Mouse (Mus musculus) liver, embryonic 12.5 days (tissue): ENCODE measurements around the gene Xpc. TPM values are rescaled to one million over a fixed set of nuclear protein-coding genes. Genes with fewer than 3 reads are reported as not detected.

ENCODE experiments used
- ATAC-seq: fragments of 200-750 bp; cut with Nextera tagmentation; 2 replicates; pipeline ENCODE4 v1.8.0; 2017; ENCODE audit warnings: moderate number of reproducible peaks, mild to moderate bottlenecking, moderate library complexity
- H3K27ac ChIP-seq: fragments of 300-500 bp; sonication (generic); 2 replicates; pipeline ENCODE4 v1.5.1; 2016; ENCODE audit warnings: mild to moderate bottlenecking
- H3K27me3 ChIP-seq: fragments of 300-500 bp; sonication (generic); replicated peaks from 2 replicates; pipeline ENCODE4 v1.6.1; 2016; ENCODE audit warnings: mild to moderate bottlenecking, moderate library complexity
- H3K36me3 ChIP-seq: fragments of 300-500 bp; sonication (generic); 2 replicates; pipeline ENCODE4 v1.6.1; 2016; ENCODE audit warnings: mild to moderate bottlenecking, moderate library complexity
- H3K4me1 ChIP-seq: fragments of 300-500 bp; sonication (generic); 2 replicates; pipeline ENCODE4 v1.6.1; 2016
- H3K4me2 ChIP-seq: fragments of 300-500 bp; sonication (generic); 2 replicates; pipeline ENCODE4 v1.6.1; 2016; ENCODE audit warnings: mild to moderate bottlenecking, moderate library complexity
- H3K4me3 ChIP-seq: fragments of 300-500 bp; sonication (generic); 2 replicates; pipeline ENCODE4 v1.5.1; 2016; ENCODE audit warnings: mild to moderate bottlenecking, moderate library complexity
- H3K9ac ChIP-seq: fragments of 300-500 bp; sonication (generic); 2 replicates; pipeline ENCODE4 v1.6.1; 2016; ENCODE audit warnings: mild to moderate bottlenecking, moderate library complexity
- H3K9me3 ChIP-seq: fragments of 300-500 bp; sonication (generic); replicated peaks from 2 replicates; pipeline ENCODE4 v1.6.1; 2016; ENCODE audit warnings: mild to moderate bottlenecking, moderate library complexity
- WGBS: fragments of 180-500 bp; shearing (Covaris S2); methylation state at CpG from one replicate; pipeline ENCODE4 v1.1.7; 2016; ENCODE audit not compliant: insufficient replicate concordance; 5-methylcytosine and 5-hydroxymethylcytosine counted together
- polyA plus RNA-seq: library from polyadenylated mRNA; unstranded; fragments of >200 nt; fragmentation: Nextera tagmentation; extraction: Ambion mirVana; gene quantifications from 2 replicates; pipeline ENCODE4 v1.2.1, GENCODE M21; 2016

The Xpc gene
- polyA plus RNA-seq, 1 experiment from 2014 or later, result 8.3 TPM

DNA sequence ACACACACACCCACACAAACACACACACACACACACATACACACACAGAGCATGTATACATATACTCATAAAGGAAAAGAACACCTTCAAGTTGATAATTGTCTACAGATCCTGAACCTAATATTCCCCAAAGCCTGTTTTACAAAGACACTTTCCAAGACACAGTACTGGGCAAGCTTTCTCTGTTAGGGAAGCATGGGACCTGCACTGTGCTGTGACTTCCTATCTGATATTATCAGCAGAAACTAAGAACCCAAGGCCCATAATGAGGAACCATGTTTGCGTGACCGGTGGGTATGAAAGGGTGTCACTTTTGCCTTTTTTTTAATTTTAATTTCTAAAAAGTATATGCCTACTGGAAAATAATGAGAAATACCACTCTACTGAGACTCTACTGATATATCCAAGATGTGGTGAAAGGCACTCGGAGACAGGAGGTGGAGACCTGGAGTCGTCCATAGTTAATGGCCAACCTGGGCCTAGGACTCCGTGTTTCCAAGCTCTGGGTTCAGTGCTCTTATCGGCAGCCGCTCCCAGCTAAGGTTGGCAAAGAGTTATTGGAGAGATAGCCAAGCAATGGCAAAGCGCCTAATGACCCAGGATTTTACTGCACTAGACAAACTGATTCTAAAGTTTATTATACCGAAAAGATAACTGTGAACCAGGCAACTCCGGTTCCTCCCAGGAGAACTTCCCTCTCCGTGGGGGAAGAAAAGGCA, 20.5 kb upstream of the Xpc start:
- Histone ChIP-seq H3K4me1 (no peaks in the 10 kb centered on the region), H3K9ac (no peak overlapping the region), H3K27ac (no peak overlapping the region), H3K4me3 (no peak overlapping the region), H3K4me2 (no peak overlapping the region), H3K27me3 (no peaks in the 10 kb centered on the region), H3K36me3 (no peaks in the 10 kb centered on the region), H3K9me3 (no peaks in the 10 kb centered on the region)
- 70% methylated on average over 11 of the region's 11 CpGs for WGBS
- ATAC-seq, result no peak

- H3K36me3 ChIP-seq, result no peaks in the 10 kb centered on the region
- no peak overlapping the region for H3K27ac ChIP-seq
- H3K9ac ChIP-seq, result no peak overlapping the region
- H3K4me1 ChIP-seq, result no peaks in the 10 kb centered on the region
- ATAC-seq, result no peak
- H3K4me3 ChIP-seq, result no peak overlapping the region
- H3K9me3 ChIP-seq, result no peaks in the 10 kb centered on the region
- 59% methylated on average over 3 of the region's 3 CpGs for WGBS
- no peaks in the 10 kb centered on the region for H3K27me3 ChIP-seq
- H3K4me2 ChIP-seq, result no peak overlapping the region
Observed at GRCm38 (mm10) chr6:91535231-91535630, 19.5 kb upstream of the Xpc start.

DNA sequence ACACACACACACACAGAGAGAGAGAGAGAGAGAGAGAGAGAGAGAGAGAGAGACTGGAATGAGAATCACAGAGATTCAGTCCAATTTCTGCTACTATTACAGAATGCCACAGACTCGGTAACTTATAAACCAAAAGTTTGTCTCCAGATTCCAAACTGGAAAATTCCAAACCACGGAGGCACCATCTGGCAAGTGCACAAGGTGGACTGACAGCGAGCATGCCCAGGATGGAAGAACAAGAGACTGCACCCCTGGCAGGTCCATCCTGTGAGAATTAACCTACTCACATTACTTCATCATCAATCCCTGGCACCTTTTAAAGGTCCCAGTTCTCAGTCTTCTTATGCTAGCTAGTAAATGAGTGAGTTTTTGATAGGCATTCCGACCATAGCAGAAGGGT, 18.6 kb upstream of the Xpc start:
- Histone ChIP-seq H3K9me3 (no peaks in the 10 kb centered on the region), H3K4me3 (no peak overlapping the region), H3K27me3 (no peaks in the 10 kb centered on the region), H3K27ac (no peak overlapping the region), H3K4me1 (no peaks in the 10 kb centered on the region), H3K9ac (no peak overlapping the region), H3K4me2 (no peak overlapping the region), H3K36me3 (peaks cover under 1% of the 10 kb centered on the region; the same call in 1 of the 2 replicates)
- 57% methylated on average over 4 of the region's 4 CpGs for WGBS
- ATAC-seq, result no peak

DNA sequence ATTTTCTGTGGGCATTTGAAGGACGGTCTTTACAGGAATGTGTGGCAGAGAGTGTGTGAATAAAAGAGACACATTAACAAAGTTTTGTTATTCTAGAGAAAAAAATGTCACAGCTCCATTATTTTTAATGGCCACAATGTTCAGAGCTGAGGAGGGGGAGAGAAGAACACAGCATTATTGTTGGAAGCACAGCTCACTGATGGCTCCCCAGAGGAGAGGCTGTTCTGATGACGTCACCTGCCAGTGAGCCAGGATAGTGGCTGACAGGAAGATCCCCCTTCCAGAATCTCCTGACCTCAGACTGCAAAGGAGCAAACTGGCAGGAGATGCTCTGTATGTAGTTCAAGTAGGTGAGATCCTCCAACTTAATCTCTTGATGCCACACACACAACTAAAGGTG, 18.1 kb upstream of the Xpc start:
- Histone ChIP-seq H3K4me3 (no peak overlapping the region), H3K27me3 (no peaks in the 10 kb centered on the region), H3K9me3 (no peaks in the 10 kb centered on the region), H3K9ac (no peak overlapping the region), H3K36me3 (peaks cover 6% of the 10 kb centered on the region; the same call in 1 of the 2 replicates), H3K4me1 (no peaks in the 10 kb centered on the region), H3K4me2 (no peak overlapping the region), H3K27ac (no peak overlapping the region)
- no peak for ATAC-seq
- 47% methylated on average over 2 of the region's 2 CpGs for WGBS

DNA sequence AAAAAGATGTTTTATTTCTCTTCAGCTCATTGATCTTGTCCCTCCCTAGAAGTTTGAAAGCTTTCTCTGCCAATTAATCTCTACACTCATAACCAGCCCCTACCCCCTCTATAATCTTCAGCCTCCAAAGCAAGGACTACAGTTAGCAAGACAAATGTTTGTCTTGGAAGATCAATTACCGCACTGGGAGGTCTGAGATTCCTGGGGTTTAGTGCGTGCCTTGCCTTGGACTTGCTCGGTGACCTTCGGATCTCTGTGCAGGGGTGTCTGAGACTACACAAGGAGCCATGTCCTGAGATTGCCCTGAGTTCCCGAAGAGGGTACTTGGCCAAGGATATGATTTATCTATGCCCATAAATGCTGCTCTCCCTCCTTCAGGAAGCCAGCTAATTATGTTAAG, 17.7 kb upstream of the Xpc start:
- Histone ChIP-seq H3K4me3 (no peak overlapping the region), H3K27me3 (no peaks in the 10 kb centered on the region), H3K27ac (no peak overlapping the region), H3K9me3 (no peaks in the 10 kb centered on the region), H3K36me3 (peaks cover 9% of the 10 kb centered on the region), H3K4me1 (no peaks in the 10 kb centered on the region), H3K9ac (no peak overlapping the region), H3K4me2 (no peak overlapping the region)
- ATAC-seq, result no peak
- 61% methylated on average over 5 of the region's 5 CpGs for WGBS

DNA sequence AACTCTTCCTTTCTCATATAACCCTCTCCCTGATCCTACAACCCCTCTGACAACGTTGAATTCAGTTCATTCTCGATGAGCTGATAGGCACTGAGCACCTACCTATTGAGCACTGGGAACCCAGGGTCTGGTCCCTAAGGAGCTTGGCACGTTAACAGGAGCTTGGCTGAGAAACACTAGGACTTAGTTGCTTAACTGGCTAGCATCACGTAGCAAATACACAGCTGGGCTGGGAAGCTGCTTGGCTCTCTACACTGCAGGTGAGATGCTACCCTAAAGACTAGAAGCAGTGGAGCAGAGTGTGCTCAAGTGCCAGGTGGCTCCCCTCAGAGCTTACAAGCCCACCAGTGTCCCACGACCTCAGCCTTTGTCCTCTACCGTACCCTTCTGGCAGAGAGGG, 17.0 kb upstream of the Xpc start:
- Histone ChIP-seq H3K9me3 (no peaks in the 10 kb centered on the region), H3K4me2 (no peak overlapping the region), H3K4me3 (no peak overlapping the region), H3K4me1 (no peaks in the 10 kb centered on the region), H3K36me3 (peaks cover 15% of the 10 kb centered on the region), H3K27ac (no peak overlapping the region), H3K9ac (no peak overlapping the region), H3K27me3 (no peaks in the 10 kb centered on the region)
- WGBS, result 65% methylated on average over 6 of the region's 6 CpGs
- no peak for ATAC-seq

GRCm38 (mm10) chr6:91531276-91531675, 15.6 kb upstream of the Xpc start:
- no peak overlapping the region for H3K4me3 ChIP-seq
- no peaks in the 10 kb centered on the region for H3K9me3 ChIP-seq
- H3K4me1 ChIP-seq, result no peaks in the 10 kb centered on the region
- 69% methylated on average over 6 of the region's 6 CpGs for WGBS
- ATAC-seq, result no peak
- no peak overlapping the region for H3K4me2 ChIP-seq
- no peaks in the 10 kb centered on the region for H3K27me3 ChIP-seq
- H3K9ac ChIP-seq, result no peak overlapping the region
- H3K36me3 ChIP-seq, result peaks cover 15% of the 10 kb centered on the region
- H3K27ac ChIP-seq, result no peak overlapping the region

DNA sequence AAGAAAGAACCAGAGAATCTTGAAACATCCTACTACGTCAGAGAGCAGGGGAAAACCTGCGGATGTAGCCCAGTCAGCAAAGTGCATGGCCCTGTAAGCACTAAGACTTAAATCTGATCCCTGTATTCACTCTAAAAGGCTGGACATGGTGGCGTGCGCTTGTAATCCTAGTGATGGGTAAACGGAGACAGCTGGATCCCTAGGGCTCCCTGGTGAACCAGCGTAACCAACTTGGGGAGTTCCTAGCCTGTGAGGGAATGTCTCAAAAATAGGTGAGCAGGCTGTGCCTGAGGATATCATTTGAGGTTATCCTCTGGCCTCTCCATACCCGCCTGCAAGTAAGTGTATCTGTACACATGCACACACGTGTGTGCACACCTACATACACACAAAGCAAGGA, 15.0 kb upstream of the Xpc start:
- Histone ChIP-seq H3K4me3 (no peak overlapping the region), H3K9me3 (no peaks in the 10 kb centered on the region), H3K27me3 (no peaks in the 10 kb centered on the region), H3K36me3 (peaks cover 15% of the 10 kb centered on the region), H3K9ac (no peak overlapping the region), H3K4me1 (no peaks in the 10 kb centered on the region), H3K4me2 (no peak overlapping the region), H3K27ac (no peak overlapping the region)
- 81% methylated on average over 8 of the region's 8 CpGs for WGBS
- no peak for ATAC-seq

GRCm38 (mm10) chr6:91528265-91528664, 12.6 kb upstream of the Xpc start:
- Histone ChIP-seq H3K4me1 (no peaks in the 10 kb centered on the region), H3K9me3 (no peaks in the 10 kb centered on the region), H3K4me3 (no peak overlapping the region), H3K4me2 (no peak overlapping the region), H3K36me3 (peaks cover 38% of the 10 kb centered on the region), H3K27ac (no peak overlapping the region), H3K9ac (no peak overlapping the region), H3K27me3 (no peaks in the 10 kb centered on the region)
- no peak for ATAC-seq
- 75% methylated on average over 7 of the region's 7 CpGs for WGBS

- H3K4me1 ChIP-seq, result no peaks in the 10 kb centered on the region
- no peaks in the 10 kb centered on the region for H3K9me3 ChIP-seq
- H3K27me3 ChIP-seq, result no peaks in the 10 kb centered on the region
- no peak for ATAC-seq
- H3K4me3 ChIP-seq, result no peak overlapping the region
- peaks cover 47% of the 10 kb centered on the region for H3K36me3 ChIP-seq
- no peak overlapping the region for H3K27ac ChIP-seq
- H3K9ac ChIP-seq, result no peak overlapping the region
- WGBS, result 48% methylated on average over 5 of the region's 5 CpGs
- no peak overlapping the region for H3K4me2 ChIP-seq
Observed at GRCm38 (mm10) chr6:91527227-91527860, 11.7 kb upstream of the Xpc start.

DNA sequence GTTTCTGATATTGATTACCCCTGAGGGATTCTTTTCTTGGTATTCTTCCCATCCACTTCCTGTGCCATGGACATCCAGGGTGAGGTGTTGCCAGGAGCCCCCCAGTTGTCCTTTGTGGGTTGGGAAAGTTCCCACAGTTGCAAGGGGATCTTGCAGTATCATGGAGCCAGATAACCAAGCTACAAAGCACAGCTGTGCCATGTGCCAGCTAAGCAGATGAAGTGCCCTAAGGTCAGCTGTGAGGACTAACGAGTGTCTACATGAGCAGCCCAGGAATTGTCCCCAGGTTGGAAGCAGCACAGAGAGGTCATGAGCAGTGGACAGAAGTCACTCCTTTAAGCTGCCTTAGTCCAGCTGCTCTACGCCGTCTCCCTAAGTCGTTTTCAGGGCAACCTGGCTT, 9.9 kb upstream of the Xpc start:
- Histone ChIP-seq H3K9me3 (no peaks in the 10 kb centered on the region), H3K4me2 (no peak overlapping the region), H3K27me3 (no peaks in the 10 kb centered on the region), H3K36me3 (peaks cover 65% of the 10 kb centered on the region), H3K27ac (no peak overlapping the region), H3K9ac (no peak overlapping the region), H3K4me1 (no peaks in the 10 kb centered on the region), H3K4me3 (no peak overlapping the region)
- no peak for ATAC-seq
- WGBS, result 83% methylated on average over 4 of the region's 4 CpGs

DNA sequence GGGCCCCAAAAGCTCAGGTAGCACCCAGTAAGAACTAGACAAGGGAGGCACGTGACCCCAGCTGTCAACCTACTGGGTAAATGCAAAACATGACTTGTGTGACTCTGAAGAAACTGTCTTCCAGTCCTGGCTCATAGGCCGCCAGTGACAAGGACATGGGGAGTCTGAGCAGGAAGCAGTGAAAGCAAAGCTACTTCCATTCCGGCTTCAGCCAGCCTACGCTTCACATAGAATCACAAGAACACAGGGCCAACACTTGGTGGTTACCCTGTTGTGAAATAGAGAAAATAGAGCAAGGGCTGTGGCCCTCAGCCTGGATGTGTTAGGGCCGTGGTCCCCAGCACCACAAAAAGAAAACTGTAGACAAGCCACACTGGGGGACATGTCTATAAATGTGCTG, 7.1 kb upstream of the Xpc start:
- no peaks in the 10 kb centered on the region for H3K4me1 ChIP-seq
- WGBS, result 85% methylated on average over 5 of the region's 5 CpGs

More for the DNA sequence above, 7.1 kb upstream of the Xpc start:
- Histone ChIP-seq H3K27me3 (no peaks in the 10 kb centered on the region), H3K9me3 (no peaks in the 10 kb centered on the region), H3K27ac (no peak overlapping the region), H3K9ac (no peak overlapping the region), H3K36me3 (peaks cover 78% of the 10 kb centered on the region), H3K4me2 (no peak overlapping the region), H3K4me3 (no peak overlapping the region)
- ATAC-seq, result no peak
